Comparison of ENCODE assay signal across 21 mouse cellular contexts in genomic region chr4:114672096-114672720, GRCm38 (mm10).
"Had no signal": no experiment of that assay in that cellular context is flagged by ENCODE, and none has a peak within 500 bp of the region (broad histone marks: within the 10 kb centered on the region; RNA-seq: fewer than 3 reads in every experiment).

No protein-coding gene starts in this region.

- H3K4me3 ChIP-seq: layer of hippocampus, adult 2 months; limb, embryonic 10.5 days; limb, embryonic 13.5 days; liver, embryonic 12.5 days; liver, embryonic 15.5 days had no signal

- ATAC-seq: intestine, embryonic 16.5 days; liver, embryonic 12.5 days had no signal

- H3K36me3 ChIP-seq: limb, embryonic 10.5 days; limb, embryonic 13.5 days; liver, embryonic 12.5 days; liver, embryonic 15.5 days had no signal

- H3K4me1 ChIP-seq: liver, embryonic 12.5 days; liver, embryonic 15.5 days had no signal

- H3K27ac ChIP-seq: kidney, postnatal 0 days; layer of hippocampus, adult 2 months; limb, embryonic 10.5 days; limb, embryonic 13.5 days; liver, embryonic 12.5 days; liver, embryonic 15.5 days; stomach, postnatal 0 days had no signal

- H3K4me2 ChIP-seq: limb, embryonic 13.5 days; liver, embryonic 12.5 days; liver, embryonic 15.5 days; midbrain, embryonic 11.5 days had no signal

- H3K9ac ChIP-seq: limb, embryonic 13.5 days; liver, embryonic 12.5 days; liver, embryonic 15.5 days had no signal

- H3K9me3 ChIP-seq: limb, embryonic 10.5 days; limb, embryonic 13.5 days; liver, embryonic 12.5 days; liver, embryonic 15.5 days had no signal

- DNase-seq: kidney, adult 18-20 months; kidney, postnatal 25 days; layer of hippocampus, adult 9-11 months; liver; lung, adult 18-20 months; lung, postnatal 36 days; midbrain, embryonic 14.5 days; right cerebral cortex, postnatal 14 days; right cerebral cortex, postnatal 4 days; thymus, adult 2 months; thymus, postnatal 14 days; thymus, postnatal 4 days had no signal
